Mouse (Mus musculus): ENCODE data around the gene Ugt1a1. TPM values are rescaled to one million over a fixed set of nuclear protein-coding genes. Genes with fewer than 3 reads are reported as not detected.

Gene Ugt1a1
- polyA plus RNA-seq, 1 experiment from 2014 or later, result not detected

DNA sequence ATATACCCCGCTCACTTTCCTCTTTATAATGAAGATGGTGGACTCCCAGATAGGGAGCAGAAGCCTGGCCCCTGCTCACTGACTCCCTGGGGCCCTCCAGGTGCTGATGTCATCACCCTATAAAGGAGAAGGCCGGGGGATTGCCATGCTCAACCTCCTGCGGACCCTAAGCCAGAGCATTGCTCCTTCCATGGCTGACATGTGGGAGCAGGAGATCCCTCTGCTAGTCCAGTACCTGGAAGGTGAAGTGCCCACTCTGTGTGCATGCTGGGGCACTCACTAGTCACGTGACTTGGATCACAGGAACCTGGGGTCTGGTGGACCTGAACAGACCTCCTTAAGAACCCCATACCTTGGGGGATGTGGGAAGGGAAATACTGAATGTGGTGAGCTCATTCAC is 28.8 kb downstream of the Ugt1a1 start:
- H3K9ac ChIP-seq, result no peak overlapping the region
- peaks cover 93% of the 10 kb centered on the region for H3K9me3 ChIP-seq
- no peak overlapping the region for H3K4me2 ChIP-seq
- H3K4me1 ChIP-seq (replicated peaks), result no peaks in the 10 kb centered on the region
- 79% methylated on average over 4 of the region's 4 CpGs for WGBS
- no peaks in the 10 kb centered on the region for H3K27me3 ChIP-seq
- 0 out of 2 replicates have a peak, but pooled peaks have one; percentile 1 for ATAC-seq (ENCODE audit: low FRiP score)
- H3K27ac ChIP-seq, result no peak overlapping the region
- H3K4me3 ChIP-seq, result no peak overlapping the region
- no peaks in the 10 kb centered on the region for H3K36me3 ChIP-seq

DNA sequence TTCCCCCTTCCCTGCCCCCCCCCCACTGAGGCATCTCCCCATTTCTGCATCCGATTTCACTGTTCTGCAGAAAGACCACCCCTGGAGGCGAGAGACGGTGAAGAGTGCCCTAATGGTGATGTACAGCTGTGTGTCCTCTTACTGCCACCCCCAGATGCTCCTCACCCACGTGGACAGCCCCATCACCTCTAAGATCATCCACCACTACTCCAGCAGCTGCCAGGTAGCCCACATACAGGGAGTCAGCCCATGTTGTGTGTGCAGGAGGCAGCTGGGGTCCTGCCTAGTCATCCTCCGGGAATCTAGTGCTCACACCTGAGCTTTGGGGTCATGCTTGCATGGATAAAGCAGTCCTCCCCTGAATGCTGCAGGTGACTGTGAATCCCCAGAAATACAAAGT is 32.1 kb downstream of the Ugt1a1 start:
- ATAC-seq (ENCODE audit: low FRiP score), result no peak
- peaks cover 96% of the 10 kb centered on the region for H3K9me3 ChIP-seq
- H3K4me1 ChIP-seq (replicated peaks), result no peaks in the 10 kb centered on the region
- H3K4me2 ChIP-seq, result no peak overlapping the region
- H3K27me3 ChIP-seq, result no peaks in the 10 kb centered on the region
- H3K4me3 ChIP-seq, result no peak overlapping the region
- WGBS, result 66% methylated on average over 5 of the region's 5 CpGs
- H3K9ac ChIP-seq, result no peak overlapping the region
- no peaks in the 10 kb centered on the region for H3K36me3 ChIP-seq
- no peak overlapping the region for H3K27ac ChIP-seq

DNA sequence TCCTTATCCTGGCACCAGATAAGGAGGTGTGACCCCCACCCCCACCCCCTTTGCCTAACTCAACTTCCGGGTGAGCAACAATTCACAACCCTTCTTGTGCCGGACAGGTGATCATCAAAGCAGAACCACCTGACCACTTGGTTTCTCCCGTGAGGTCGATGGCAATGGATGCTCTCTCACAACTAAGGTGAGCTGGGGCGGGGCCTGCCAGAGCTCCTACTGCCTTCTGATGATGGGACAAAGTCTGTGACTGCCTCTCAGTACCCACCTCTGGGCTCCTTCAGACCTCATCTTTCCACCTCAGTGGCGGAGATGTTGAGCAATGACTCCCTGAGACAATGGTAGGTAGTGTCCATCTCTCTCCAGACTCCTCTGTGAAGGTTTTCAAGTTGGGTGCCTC is 34.1 kb downstream of the Ugt1a1 start:
- ATAC-seq (ENCODE audit: low FRiP score), result no peak
- Histone ChIP-seq H3K9ac (no peak overlapping the region), H3K4me2 (no peak overlapping the region), H3K27me3 (no peaks in the 10 kb centered on the region), H3K27ac (no peak overlapping the region), H3K4me1 (replicated peaks) (no peaks in the 10 kb centered on the region), H3K36me3 (no peaks in the 10 kb centered on the region), H3K9me3 (peaks cover 96% of the 10 kb centered on the region), H3K4me3 (no peak overlapping the region)
- 78% methylated on average over 6 of the region's 6 CpGs for WGBS

DNA sequence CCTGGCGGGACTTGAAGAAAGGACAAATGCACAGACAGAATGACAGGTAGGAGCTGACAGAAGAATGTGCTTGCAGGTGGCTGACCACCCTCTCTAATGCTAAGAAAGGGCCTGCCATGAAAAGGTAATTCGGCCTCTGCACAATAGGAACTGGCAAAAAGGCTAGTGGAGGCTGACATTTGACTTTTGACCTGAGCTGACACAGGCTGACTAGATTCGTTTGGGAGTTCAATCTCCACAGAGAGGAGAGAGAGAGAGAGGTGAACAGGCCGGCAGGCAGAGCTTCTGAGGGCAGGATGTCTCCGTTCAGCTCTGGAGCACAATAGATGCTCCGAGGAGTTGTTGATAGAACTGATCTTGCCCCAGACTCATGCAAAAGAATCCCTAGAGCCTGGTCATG is 34.6 kb downstream of the Ugt1a1 start:
- WGBS, result 43% methylated on average over 6 of the region's 6 CpGs
- ATAC-seq (ENCODE audit: low FRiP score), result no peak
- H3K4me3 ChIP-seq, result no peak overlapping the region

DNA sequence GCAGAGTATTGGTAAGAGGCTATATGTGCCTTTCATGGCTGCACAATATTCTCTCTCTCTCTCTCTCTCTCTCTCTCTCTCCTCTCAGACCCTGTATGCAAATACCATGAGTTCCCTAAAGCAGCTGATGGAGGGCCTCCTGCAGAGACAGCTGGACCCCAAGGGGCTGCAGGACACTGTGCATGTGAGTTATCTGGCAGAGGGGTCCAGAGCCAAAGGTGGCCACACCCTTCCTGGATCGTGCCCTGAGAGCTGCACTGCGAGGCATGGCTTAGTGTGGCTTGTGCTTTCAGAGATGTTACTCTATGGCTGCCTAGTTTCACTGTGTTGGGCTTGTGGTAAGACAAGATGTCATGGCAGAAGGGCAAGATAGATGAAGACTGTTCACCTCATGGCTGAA is 35.9 kb downstream of the Ugt1a1 start:
- no peak overlapping the region for H3K27ac ChIP-seq
- 54% methylated on average over 2 of the region's 2 CpGs for WGBS
- no peak for ATAC-seq (ENCODE audit: low FRiP score)
- H3K4me3 ChIP-seq, result no peak overlapping the region
- no peaks in the 10 kb centered on the region for H3K27me3 ChIP-seq
- H3K4me1 ChIP-seq (replicated peaks), result no peaks in the 10 kb centered on the region
- H3K36me3 ChIP-seq, result no peaks in the 10 kb centered on the region
- H3K9me3 ChIP-seq, result peaks cover 96% of the 10 kb centered on the region
- no peak overlapping the region for H3K4me2 ChIP-seq
- H3K9ac ChIP-seq, result no peak overlapping the region

More for the DNA sequence above, 34.6 kb downstream of the Ugt1a1 start:
- H3K4me2 ChIP-seq, result no peak overlapping the region
- no peaks in the 10 kb centered on the region for H3K27me3 ChIP-seq
- no peak overlapping the region for H3K9ac ChIP-seq
- no peaks in the 10 kb centered on the region for H3K36me3 ChIP-seq
- H3K9me3 ChIP-seq, result peaks cover 96% of the 10 kb centered on the region
- no peak overlapping the region for H3K27ac ChIP-seq
- H3K4me1 ChIP-seq (replicated peaks), result no peaks in the 10 kb centered on the region

DNA sequence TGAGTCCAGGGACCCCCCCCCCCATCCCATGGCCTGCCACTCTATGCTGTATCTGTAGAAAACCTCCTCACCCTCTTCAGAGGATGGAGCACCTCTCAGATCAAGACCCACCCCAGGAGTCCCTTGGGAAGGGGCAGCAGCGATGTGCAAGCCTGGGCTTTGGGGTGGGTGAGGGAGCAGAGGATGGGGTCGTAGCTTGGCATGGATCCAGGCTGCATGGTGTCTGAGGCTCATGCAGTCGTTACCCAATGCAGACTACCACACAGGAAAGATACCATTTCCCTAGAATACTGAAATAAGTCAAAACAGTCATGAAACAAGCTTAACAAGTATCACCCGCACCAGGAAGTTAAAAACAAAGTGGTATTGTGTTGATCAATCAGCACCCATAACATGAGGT is 36.9 kb downstream of the Ugt1a1 start:
- no peak for ATAC-seq (ENCODE audit: low FRiP score)
- WGBS, result 76% methylated on average over 4 of the region's 4 CpGs

DNA sequence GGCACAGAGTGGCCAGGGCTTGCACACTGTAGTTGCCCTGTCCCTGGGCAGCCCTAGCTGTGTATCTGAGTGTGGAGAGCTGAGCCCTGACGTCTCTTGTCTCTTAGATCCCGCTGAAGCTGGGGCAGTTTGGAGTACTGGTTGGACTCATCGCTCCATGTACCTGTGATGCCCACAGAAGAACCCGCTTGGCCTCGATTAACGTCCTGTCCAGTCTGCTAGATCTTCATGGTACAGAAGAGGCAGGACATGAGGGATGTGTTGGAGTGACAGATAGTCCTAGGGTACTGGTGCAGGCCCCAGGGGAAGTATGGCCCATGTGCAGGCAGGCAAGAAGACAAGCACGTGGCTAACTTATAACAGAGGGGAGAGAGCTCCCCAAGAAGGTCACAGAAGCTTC is 37.8 kb downstream of the Ugt1a1 start:
- no peaks in the 10 kb centered on the region for H3K27me3 ChIP-seq
- no peak overlapping the region for H3K4me2 ChIP-seq
- ATAC-seq (ENCODE audit: low FRiP score), result no peak
- H3K4me3 ChIP-seq, result no peak overlapping the region
- WGBS, result 81% methylated on average over 7 of the region's 7 CpGs
- H3K27ac ChIP-seq, result no peak overlapping the region
- no peaks in the 10 kb centered on the region for H3K36me3 ChIP-seq
- H3K9me3 ChIP-seq, result peaks cover 97% of the 10 kb centered on the region
- H3K4me1 ChIP-seq (replicated peaks), result no peaks in the 10 kb centered on the region
- no peak overlapping the region for H3K9ac ChIP-seq

More for the DNA sequence above, 36.9 kb downstream of the Ugt1a1 start:
- no peaks in the 10 kb centered on the region for H3K27me3 ChIP-seq
- H3K4me1 ChIP-seq (replicated peaks), result no peaks in the 10 kb centered on the region
- no peak overlapping the region for H3K9ac ChIP-seq
- H3K4me2 ChIP-seq, result no peak overlapping the region
- no peak overlapping the region for H3K27ac ChIP-seq
- peaks cover 97% of the 10 kb centered on the region for H3K9me3 ChIP-seq
- H3K4me3 ChIP-seq, result no peak overlapping the region
- no peaks in the 10 kb centered on the region for H3K36me3 ChIP-seq

DNA sequence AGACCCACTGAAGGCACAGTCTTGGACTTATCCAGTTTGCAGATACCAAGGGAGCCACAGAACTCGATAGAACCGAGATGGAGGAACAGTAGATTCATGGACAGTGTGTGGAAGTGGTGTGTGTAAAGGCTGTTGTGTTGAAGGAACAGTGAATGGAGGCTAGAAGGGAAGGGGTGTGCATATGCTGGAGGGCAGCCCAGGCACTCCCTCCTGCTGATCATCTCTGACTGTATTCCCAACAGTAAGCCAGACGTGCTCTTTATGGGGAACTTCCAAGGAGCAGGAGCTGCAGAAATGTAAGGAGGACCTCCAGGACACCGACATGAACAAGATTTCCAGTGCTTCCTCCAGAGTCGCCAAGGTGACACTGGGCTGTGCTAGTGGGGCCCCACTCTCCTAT is 38.3 kb downstream of the Ugt1a1 start:
- Histone ChIP-seq H3K4me1 (replicated peaks) (no peaks in the 10 kb centered on the region), H3K36me3 (no peaks in the 10 kb centered on the region), H3K27ac (no peak overlapping the region), H3K4me2 (no peak overlapping the region), H3K27me3 (no peaks in the 10 kb centered on the region), H3K9ac (no peak overlapping the region), H3K4me3 (no peak overlapping the region), H3K9me3 (peaks cover 97% of the 10 kb centered on the region)
- no peak for ATAC-seq (ENCODE audit: low FRiP score)
- WGBS, result 80% methylated on average over 5 of the region's 5 CpGs

DNA sequence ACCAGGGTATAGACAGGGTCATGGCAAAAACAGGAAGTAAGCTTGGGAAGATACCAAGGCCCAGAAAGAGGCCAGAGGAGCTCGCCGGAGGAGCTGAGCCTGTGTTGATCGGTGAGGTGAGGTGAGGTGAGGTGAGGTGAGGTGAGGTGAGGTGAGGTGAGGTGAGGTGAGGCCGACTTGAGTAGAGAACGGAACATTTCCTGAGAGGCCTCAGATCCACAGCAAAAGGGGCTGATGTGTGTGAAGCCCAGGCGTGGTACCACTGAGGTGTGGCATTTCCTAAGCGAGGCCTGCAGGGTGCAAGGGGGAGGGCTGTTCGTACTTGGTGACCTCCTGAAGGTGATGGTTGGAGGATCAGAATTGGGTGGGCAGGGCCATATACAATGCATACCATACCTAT is 41.3 kb downstream of the Ugt1a1 start:
- H3K9ac ChIP-seq, result no peak overlapping the region
- H3K4me3 ChIP-seq, result no peak overlapping the region
- peaks cover 96% of the 10 kb centered on the region for H3K9me3 ChIP-seq
- H3K36me3 ChIP-seq, result no peaks in the 10 kb centered on the region
- H3K27me3 ChIP-seq, result no peaks in the 10 kb centered on the region
- no peak overlapping the region for H3K27ac ChIP-seq
- H3K4me1 ChIP-seq (replicated peaks), result no peaks in the 10 kb centered on the region
- WGBS, result 78% methylated on average over 8 of the region's 8 CpGs
- H3K4me2 ChIP-seq, result no peak overlapping the region
- ATAC-seq (ENCODE audit: low FRiP score), result no peak

DNA sequence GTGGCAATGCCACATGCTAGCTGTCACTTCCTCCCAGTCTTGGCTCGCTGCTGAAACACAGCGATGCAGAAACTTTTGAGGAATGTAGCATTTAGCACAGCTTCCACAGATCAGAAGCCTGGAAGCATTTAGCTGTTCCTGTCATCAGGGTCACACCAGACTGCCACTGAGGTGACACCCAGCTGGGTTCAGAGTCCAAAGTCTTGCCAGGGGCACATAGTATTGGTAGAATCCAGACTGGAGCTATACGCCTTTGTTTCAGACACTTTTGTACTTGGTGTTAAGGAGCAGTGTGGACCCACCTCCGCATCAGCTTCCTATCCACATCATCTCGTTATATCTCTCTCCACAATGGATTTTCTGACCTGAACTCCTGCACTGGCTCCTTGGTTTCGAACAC is 41.8 kb downstream of the Ugt1a1 start:
- ATAC-seq (ENCODE audit: low FRiP score), result no peak

DNA sequence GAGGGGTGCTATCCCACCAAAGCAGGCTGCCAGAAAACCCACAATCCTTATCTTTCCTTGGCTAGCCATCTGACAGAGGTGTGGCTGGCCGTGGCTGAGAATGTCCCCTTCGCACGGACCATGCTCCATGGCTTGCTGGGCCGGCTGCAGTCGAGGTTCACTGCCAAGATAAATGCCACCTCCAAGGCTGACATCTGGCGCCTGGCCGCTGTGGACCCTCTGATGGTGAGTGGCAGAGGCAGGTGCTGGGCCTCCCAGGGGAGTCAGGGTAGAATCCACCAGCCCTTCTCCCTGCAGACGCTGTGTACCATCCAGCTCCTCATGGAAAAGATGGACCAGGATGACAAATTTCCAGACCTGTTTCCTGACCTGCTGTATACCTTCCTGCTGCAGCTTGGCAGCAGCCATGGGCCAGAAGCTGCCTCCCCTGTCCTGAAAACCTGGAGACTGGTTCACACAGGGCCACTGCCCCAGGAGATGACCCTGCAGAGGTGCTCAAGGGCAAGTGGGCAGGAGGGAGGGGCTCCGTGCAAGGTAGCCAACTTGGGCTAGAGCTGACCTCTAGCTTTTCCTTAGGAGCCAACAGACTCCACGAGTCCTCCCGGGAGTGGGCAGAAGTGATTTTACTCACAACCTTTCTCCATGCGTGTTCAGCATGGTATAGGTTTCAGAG is 43.2 kb downstream of the Ugt1a1 start:
- Histone ChIP-seq H3K4me2 (no peak overlapping the region), H3K9me3 (peaks cover 81% of the 10 kb centered on the region), H3K4me1 (replicated peaks) (peaks cover 12% of the 10 kb centered on the region), H3K9ac (no peak overlapping the region), H3K36me3 (peaks cover 7% of the 10 kb centered on the region), H3K4me3 (no peak overlapping the region), H3K27ac (no peak overlapping the region), H3K27me3 (no peaks in the 10 kb centered on the region)
- 89% methylated on average over 12 of the region's 12 CpGs for WGBS
- no peak for ATAC-seq (ENCODE audit: low FRiP score)

More for the DNA sequence above, 41.8 kb downstream of the Ugt1a1 start:
- no peak overlapping the region for H3K4me3 ChIP-seq
- H3K4me2 ChIP-seq, result no peak overlapping the region
- H3K9ac ChIP-seq, result no peak overlapping the region
- peaks cover 95% of the 10 kb centered on the region for H3K9me3 ChIP-seq
- 0 out of 2 replicates have a peak, but pooled peaks cover 3% of the 10 kb centered on the region for H3K4me1 ChIP-seq (replicated peaks)
- no peaks in the 10 kb centered on the region for H3K27me3 ChIP-seq
- WGBS, result 76% methylated on average over 6 of the region's 6 CpGs
- H3K36me3 ChIP-seq, result no peaks in the 10 kb centered on the region
- no peak overlapping the region for H3K27ac ChIP-seq

DNA sequence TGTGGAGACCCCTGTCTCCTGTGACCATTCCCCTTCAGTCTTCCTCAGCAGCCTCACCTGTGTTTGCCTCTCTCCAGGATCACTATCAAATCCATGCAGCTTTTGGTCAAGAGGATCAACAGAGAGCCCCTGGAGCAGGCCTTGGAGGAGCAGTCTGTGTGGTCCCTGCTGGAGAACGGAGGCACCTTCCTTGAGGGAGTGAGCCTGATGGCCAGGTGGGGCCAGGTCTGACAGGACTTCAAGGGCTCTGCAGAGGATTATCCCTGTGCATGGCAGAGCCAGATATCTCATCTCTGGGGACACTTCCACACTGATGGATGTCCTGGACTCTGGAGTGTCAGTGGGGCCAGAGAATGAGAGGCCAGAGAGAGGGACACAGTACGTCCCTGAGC is 43.7 kb downstream of the Ugt1a1 start:
- no peak for ATAC-seq (ENCODE audit: low FRiP score)

DNA sequence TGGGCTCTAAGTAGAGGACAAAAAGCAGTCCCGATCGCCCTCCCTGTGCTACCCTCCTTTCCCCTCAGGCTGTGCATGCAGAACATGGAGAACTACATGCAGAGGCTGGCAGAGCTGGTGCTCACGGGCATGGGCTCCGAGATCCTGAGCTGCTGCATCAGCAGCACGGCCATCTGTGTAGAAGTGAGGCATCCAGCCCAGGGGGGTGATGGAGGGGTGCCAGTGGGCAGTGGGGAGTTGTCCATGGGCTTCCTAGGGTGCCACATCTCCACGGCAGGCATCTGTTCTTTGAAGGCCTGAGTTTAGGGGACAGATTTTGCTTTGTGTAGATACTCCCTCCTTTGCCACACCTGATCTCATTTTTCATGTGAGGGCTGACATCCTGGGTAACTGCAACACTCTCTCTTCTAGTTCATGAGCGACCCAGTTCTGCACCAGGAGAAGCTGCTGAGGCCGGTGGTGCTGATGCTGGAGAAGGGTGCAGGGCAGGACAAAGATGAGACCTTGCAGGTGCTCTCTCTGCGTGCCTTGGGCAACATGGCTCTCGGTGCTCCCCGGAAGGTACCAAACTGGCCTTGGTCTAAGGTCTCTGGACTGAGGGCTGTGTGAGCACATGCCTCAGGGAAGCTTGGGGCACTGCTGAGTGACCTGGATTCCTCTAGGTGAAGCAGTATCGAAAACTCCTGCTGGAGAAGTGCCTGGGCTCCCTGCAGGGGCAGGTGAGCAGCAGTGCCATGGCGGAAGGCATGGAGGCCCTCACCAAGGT is 44.4 kb downstream of the Ugt1a1 start:
- Histone ChIP-seq H3K4me1 (replicated peaks) (peaks cover 16% of the 10 kb centered on the region), H3K9me3 (peaks cover 69% of the 10 kb centered on the region), H3K9ac (no peak overlapping the region), H3K4me2 (no peak overlapping the region), H3K36me3 (peaks cover 20% of the 10 kb centered on the region), H3K27me3 (no peaks in the 10 kb centered on the region), H3K27ac (no peak overlapping the region), H3K4me3 (no peak overlapping the region)
- WGBS, result 81% methylated on average over 13 of the region's 13 CpGs
- ATAC-seq (ENCODE audit: low FRiP score), result no peak

More for the DNA sequence above, 43.7 kb downstream of the Ugt1a1 start:
- H3K27me3 ChIP-seq, result no peaks in the 10 kb centered on the region
- peaks cover 16% of the 10 kb centered on the region for H3K4me1 ChIP-seq (replicated peaks)
- no peak overlapping the region for H3K9ac ChIP-seq
- 56% methylated on average over 2 of the region's 2 CpGs for WGBS
- no peak overlapping the region for H3K4me2 ChIP-seq
- peaks cover 13% of the 10 kb centered on the region for H3K36me3 ChIP-seq
- no peak overlapping the region for H3K27ac ChIP-seq
- H3K9me3 ChIP-seq, result peaks cover 76% of the 10 kb centered on the region
- no peak overlapping the region for H3K4me3 ChIP-seq

All from hindbrain, embryonic 13.5 days (tissue).